In genomic region chr11:53762827-53763495, GRCm38 (mm10) we compare ENCODE assay signal across 8 mouse cellular contexts. TPM values are rescaled to one million over a fixed set of nuclear protein-coding genes. Genes with fewer than 3 reads are reported as not detected.
A peak's percentile ranks its signal among the peaks of the same experiment; 100 is the strongest.
DNase-seq lines count a peak whose midpoint lies in the region; ATAC-seq and TF ChIP-seq lines count a peak whose summit lies in the region.

No protein-coding gene starts in this region.

- ATAC-seq in liver, embryonic 14.5 days (ENCODE audit: insufficient read depth): peak; percentile 10; the same call in 1 of the 2 replicates

- no peak for TF ChIP-seq CTCF in liver, embryonic 14.5 days (IDR thresholded peaks at IDR 0.05; ENCODE audit: low read depth)

- H3K4me2 ChIP-seq in liver, embryonic 14.5 days (ENCODE audit: low read depth): peak overlapping the region; percentile 65

- H3K27me3 ChIP-seq in liver, embryonic 14.5 days (ENCODE audit: control insufficient read depth, insufficient read depth, low read length): no peaks in the 10 kb centered on the region; the same call in 1 of the 2 replicates

- peaks cover 0 to 18% of the 10 kb centered on the region in 2 experiments; a peak in 3 of 4 replicates for H3K4me1 ChIP-seq in liver, embryonic 14.5 days (replicated peaks; ENCODE audit: control insufficient read depth in 2 of 2, insufficient read depth in 2 of 2, low read length in 1 of 2)

- H3K4me3 ChIP-seq in liver, embryonic 14.5 days (ENCODE audit: insufficient read depth in 1 of 2, low read depth in 2 of 2, low read length in 2 of 2): peak overlapping the region; percentile 40 to 43

- no peak for TF ChIP-seq EP300 in liver, embryonic 14.5 days (IDR thresholded peaks at IDR 0.05; ENCODE audit: low read depth)

- DNase-seq in right cerebral cortex, adult 18-20 months: peak; percentile 41
- no peak for DNase-seq in right cerebral cortex, postnatal 36 days (ENCODE audit: low spot score in 2 of 2)
- DNase-seq in embryo, embryonic 11 days: peak; percentile 63
- DNase-seq in heart, adult 18-20 months: peak; percentile 91 to 94
- DNase-seq in kidney, adult 11 months: peak; percentile 94
- DNase-seq in liver, embryonic 14.5 days (ENCODE audit: low read depth in 3 of 3, low spot score in 3 of 3): peak in 1 of 3 experiments; percentile 24
- DNase-seq in neural tube, embryonic 10.5 days (ENCODE audit: extremely low spot score, low spot score): peak; percentile 44
- DNase-seq in testis, postnatal 14 days (ENCODE audit: low spot score): peak; percentile 77

- 1% methylated on average over 23 of the region's 23 CpGs for WGBS in liver, embryonic 14.5 days (ENCODE audit: insufficient replicate concordance)

- no peaks in the 10 kb centered on the region for H3K9me3 ChIP-seq in liver, embryonic 14.5 days (ENCODE audit: control insufficient read depth, low read length)

- no peak overlapping the region for H3K9ac ChIP-seq in liver, embryonic 14.5 days (replicated peaks)

- H3K27ac ChIP-seq in liver, embryonic 14.5 days: no peak overlapping the region

- no peaks in the 10 kb centered on the region for H3K36me3 ChIP-seq in liver, embryonic 14.5 days (replicated peaks; ENCODE audit: control insufficient read depth, insufficient read depth, low read depth)

RNA-seq across cellular contexts. Expression of gene Irf1, which starts 6.9 kb away (rescaled TPM):
- 10 to 100 TPM; 18.7 to 23.9 TPM for total RNA-seq in heart, adult 18-20 months (2021)
- 5.0 and 8.1 TPM in 2 replicates for polyA plus RNA-seq in liver, embryonic 14.5 days (2012; rRNA removed)
- polyA plus RNA-seq in liver, embryonic 14.5 days (2014; fragmentation: Nextera tagmentation; extraction: Ambion mirVana): 5.4 and 9.1 TPM in 2 replicates

RNA-seq across cellular contexts. Expression of gene Gm17334, which starts 10.0 kb away (rescaled TPM):
- total RNA-seq in heart, adult 18-20 months (2021): under 1 TPM in 1 of 2 experiments, not detected in 1; 0.30 TPM
- not detected in 2 replicates for polyA plus RNA-seq in liver, embryonic 14.5 days (2012; rRNA removed)
- not detected in 2 replicates for polyA plus RNA-seq in liver, embryonic 14.5 days (2014; fragmentation: Nextera tagmentation; extraction: Ambion mirVana)

RNA-seq across cellular contexts. Expression of gene Il5, which starts 42.4 kb away (rescaled TPM):
- not detected for total RNA-seq in heart, adult 18-20 months (2021)
- not detected in 2 replicates for polyA plus RNA-seq in liver, embryonic 14.5 days (2012; rRNA removed)
- not detected in 2 replicates for polyA plus RNA-seq in liver, embryonic 14.5 days (2014; fragmentation: Nextera tagmentation; extraction: Ambion mirVana)

RNA-seq across cellular contexts. Expression of gene Rad50, which starts 55.8 kb away (rescaled TPM):
- 1 to 10 TPM; 8.0 to 8.6 TPM for total RNA-seq in heart, adult 18-20 months (2021)
- 3.1 and 5.1 TPM in 2 replicates for polyA plus RNA-seq in liver, embryonic 14.5 days (2012; rRNA removed)
- polyA plus RNA-seq in liver, embryonic 14.5 days (2014; fragmentation: Nextera tagmentation; extraction: Ambion mirVana): 10.0 and 10.3 TPM in 2 replicates

Comparison
In these comparisons a context has a peak if more than half of its experiments do, and no peak if none do; other contexts are left out.
1. DNase-seq: peak in right cerebral cortex, adult 18-20 months (single experiment), embryo, embryonic 11 days (single experiment), heart, adult 18-20 months (2 of 2), kidney, adult 11 months (single experiment), neural tube, embryonic 10.5 days (single experiment) and testis, postnatal 14 days (single experiment); none in right cerebral cortex, postnatal 36 days (0 of 2).